Mouse (Mus musculus) limb, embryonic 12.5 days (tissue): Measurements from ENCODE around the gene Cdc45. TPM values are rescaled to one million over a fixed set of nuclear protein-coding genes. Genes with fewer than 3 reads are reported as not detected.
"Not testable (repeated sequence)": the region's sequence is repeated elsewhere in the genome, so short reads cannot be mapped to it uniquely, and the experiment has no call there.

Experiments
- ATAC-seq: fragments of 200-750 bp; cut with Nextera tagmentation; 2 replicates; pipeline ENCODE4 v1.8.0; 2017; ENCODE audit warnings: low read depth, moderate TSS enrichment; ENCODE audit not compliant: insufficient number of reproducible peaks, insufficient read depth, low FRiP score, low TSS enrichment
- H3K27ac ChIP-seq: fragments of 300-500 bp; sonication (generic); 2 replicates; pipeline ENCODE4 v1.5.1; 2016; ENCODE audit warnings: mild to moderate bottlenecking, moderate library complexity
- H3K27me3 ChIP-seq: fragments of 300-500 bp; sonication (generic); 2 replicates; pipeline ENCODE4 v1.6.1; 2016; ENCODE audit warnings: mild to moderate bottlenecking, moderate library complexity
- H3K36me3 ChIP-seq: fragments of 300-500 bp; sonication (generic); 2 replicates; pipeline ENCODE4 v1.6.1; 2016; ENCODE audit warnings: mild to moderate bottlenecking, moderate library complexity
- H3K4me1 ChIP-seq: fragments of 300-500 bp; sonication (generic); replicated peaks from 2 replicates; pipeline ENCODE4 v1.6.1; 2016
- H3K4me2 ChIP-seq: fragments of 300-500 bp; sonication (generic); 2 replicates; pipeline ENCODE4 v1.6.1; 2016; ENCODE audit warnings: mild to moderate bottlenecking, moderate library complexity
- H3K4me3 ChIP-seq: fragments of 300-500 bp; sonication (generic); replicated peaks from 2 replicates; pipeline ENCODE4 v1.5.1; 2016; ENCODE audit warnings: mild to moderate bottlenecking
- H3K9ac ChIP-seq: fragments of 300-500 bp; sonication (generic); replicated peaks from 2 replicates; pipeline ENCODE4 v1.6.1; 2016; ENCODE audit warnings: mild to moderate bottlenecking, moderate library complexity
- H3K9me3 ChIP-seq: fragments of 300-500 bp; sonication (generic); 2 replicates; pipeline ENCODE4 v1.6.1; 2016; ENCODE audit warnings: mild to moderate bottlenecking, moderate library complexity
- WGBS: fragments of 180-500 bp; shearing (Covaris S2); methylation state at CpG from one replicate; pipeline ENCODE4 v1.1.7; 2016; 5-methylcytosine and 5-hydroxymethylcytosine counted together
- polyA plus RNA-seq: library from polyadenylated mRNA; unstranded; fragments of >200 nt; fragmentation: Nextera tagmentation; extraction: Ambion mirVana; gene quantifications from 2 replicates; pipeline ENCODE4 v1.2.1, GENCODE M21; 2016

The Cdc45 gene
- polyA plus RNA-seq: 63.9 and 64.2 TPM in 2 replicates

DNA sequence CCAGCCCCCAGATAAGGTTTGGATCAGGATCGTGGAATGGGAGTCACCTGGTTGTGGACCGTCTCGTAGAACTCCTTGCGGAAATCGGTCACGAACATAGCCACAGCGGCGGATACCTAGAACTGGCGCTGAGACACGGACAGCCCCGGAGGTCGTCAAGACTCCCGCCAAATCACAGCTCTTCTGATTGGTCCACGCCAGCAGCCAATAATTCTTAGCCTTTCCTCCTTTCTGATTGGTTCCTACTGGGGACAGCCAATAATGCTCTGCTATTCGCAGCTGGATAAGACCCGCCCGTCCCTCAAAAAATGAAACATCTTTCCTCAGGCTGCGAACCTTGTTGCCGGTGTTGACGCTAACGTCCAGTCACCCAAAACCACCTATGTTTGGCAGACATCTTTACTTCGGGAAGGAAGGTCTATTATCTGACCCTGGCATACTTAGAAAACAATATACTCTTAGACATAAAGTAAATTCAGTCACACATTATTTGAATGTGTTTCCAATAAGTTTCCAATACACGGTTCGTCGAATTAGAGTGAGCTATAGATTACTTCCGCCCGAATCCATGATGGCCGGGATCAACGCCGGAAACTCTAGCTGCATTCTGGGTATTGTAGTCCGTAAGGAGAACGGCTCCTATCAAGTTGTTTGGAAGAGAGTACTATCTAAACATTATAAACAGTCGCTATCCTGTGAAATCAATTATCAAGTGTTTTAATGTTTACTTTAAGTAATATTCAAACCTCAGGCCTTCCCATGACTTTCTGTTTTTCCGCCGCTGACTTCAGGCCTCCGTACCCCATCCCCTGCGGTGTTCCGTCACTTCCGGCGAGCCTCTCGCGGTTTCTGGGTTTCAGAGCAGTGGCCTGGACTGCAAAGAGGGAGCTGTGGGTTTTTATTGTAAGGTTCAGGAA lies at the start of gene Cdc45, which contains the start of gene Ufd1:
Cdc45 (minus strand) TSS at position 520 of the 917 bp plus-strand sequence.
Ufd1 (plus strand) TSS at position 312 of the 917 bp plus-strand sequence.
- ATAC-seq: peak; percentile 95
- H3K9me3 ChIP-seq: no peaks in the 10 kb centered on the region
- H3K27ac ChIP-seq: peak within 1 kb of the TSS; percentile 82
- H3K4me3 ChIP-seq: peak within 1 kb of the TSS; percentile 78
- H3K9ac ChIP-seq: peak within 1 kb of the TSS; percentile 86
- peak within 1 kb of the TSS; percentile 81 for H3K4me2 ChIP-seq
- H3K36me3 ChIP-seq: peaks cover 52% of the 10 kb centered on the region
- H3K4me1 ChIP-seq: peaks cover 20% of the 10 kb centered on the region
- H3K27me3 ChIP-seq: no peaks in the 10 kb centered on the region
- under 1% methylated on average over 42 of the region's 42 CpGs for WGBS

DNA sequence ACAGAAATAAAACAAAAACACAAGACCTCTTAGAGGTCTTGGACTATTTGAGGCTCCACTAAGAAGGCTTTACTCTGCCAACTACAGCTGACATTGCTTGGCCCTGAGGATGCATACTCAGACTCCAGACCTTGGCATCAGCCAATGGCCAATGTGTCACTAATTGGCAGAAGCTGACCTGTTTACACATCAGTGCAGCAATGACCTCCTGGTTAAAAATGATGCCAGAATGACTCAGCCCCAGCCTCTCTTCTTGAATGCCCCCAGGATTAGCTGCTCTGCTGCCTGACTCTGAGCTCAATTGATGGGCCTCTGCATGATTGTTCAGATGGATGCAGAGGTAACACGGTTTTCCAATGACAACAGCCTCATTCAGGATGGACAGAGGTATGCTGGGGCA lies 48.4 kb upstream of the Cdc45 start:
- Histone ChIP-seq H3K27ac (no peak overlapping the region), H3K4me3 (no peak overlapping the region), H3K9ac (no peak overlapping the region), H3K9me3 (no peaks in the 10 kb centered on the region), H3K36me3 (no peaks in the 10 kb centered on the region), H3K4me2 (no peak overlapping the region), H3K27me3 (no peaks in the 10 kb centered on the region), H3K4me1 (no peaks in the 10 kb centered on the region)
- no peak for ATAC-seq
- 62% methylated on average over 1 of the region's 1 CpGs for WGBS

- no peaks in the 10 kb centered on the region for H3K27me3 ChIP-seq
- no peaks in the 10 kb centered on the region for H3K36me3 ChIP-seq
- H3K9me3 ChIP-seq: no peaks in the 10 kb centered on the region
- no peak overlapping the region for H3K4me2 ChIP-seq
- no peak overlapping the region for H3K9ac ChIP-seq
- no peak overlapping the region for H3K4me3 ChIP-seq
- H3K27ac ChIP-seq: no peak overlapping the region
- no peak for ATAC-seq
- no peaks in the 10 kb centered on the region for H3K4me1 ChIP-seq
Observed at GRCm38 (mm10) chr16:18858551-18858950, 46.8 kb upstream of the Cdc45 start.

GRCm38 (mm10) chr16:18849521-18850190 lies 37.9 kb upstream of the Cdc45 start:
- H3K36me3 ChIP-seq, H3K4me1 ChIP-seq, H3K4me2 ChIP-seq, H3K27ac ChIP-seq, ATAC-seq, H3K9ac ChIP-seq, H3K27me3 ChIP-seq, H3K4me3 ChIP-seq, H3K9me3 ChIP-seq: not testable (repeated sequence)
- WGBS: 90% methylated on average over 16 of the region's 17 CpGs

DNA sequence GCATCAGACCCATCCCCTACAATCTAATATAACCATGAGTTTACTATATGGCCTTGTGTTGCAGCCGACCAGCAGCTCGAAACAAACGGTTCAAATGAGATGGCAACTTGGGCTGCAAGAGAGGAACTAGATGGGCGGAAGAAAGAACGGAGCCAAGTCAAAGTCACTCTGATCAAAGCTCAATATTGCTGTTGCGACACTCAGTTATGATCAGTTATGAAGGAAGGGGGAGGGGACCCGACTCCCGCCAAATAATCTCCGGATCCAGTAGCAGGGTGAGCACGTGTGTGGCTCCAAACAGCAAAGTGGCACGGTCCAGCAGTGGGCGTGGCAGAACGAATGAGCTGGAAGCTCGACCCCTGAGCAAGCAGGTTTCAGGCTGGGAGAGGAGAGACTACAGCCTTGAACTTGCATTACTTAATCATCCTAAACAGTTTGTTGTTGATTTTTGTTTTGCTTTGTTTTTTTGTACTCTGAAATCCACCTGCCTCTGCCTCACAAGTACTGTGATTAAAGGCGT lies 34.6 kb upstream of the Cdc45 start:
- Histone ChIP-seq H3K27ac (no peak overlapping the region), H3K9ac (no peak overlapping the region), H3K4me3 (no peak overlapping the region), H3K36me3 (no peaks in the 10 kb centered on the region), H3K4me2 (no peak overlapping the region), H3K4me1 (no peaks in the 10 kb centered on the region), H3K9me3 (peaks cover 13% of the 10 kb centered on the region; the same call in 1 of the 2 replicates), H3K27me3 (no peaks in the 10 kb centered on the region)
- 82% methylated on average over 15 of the region's 15 CpGs for WGBS
- ATAC-seq: no peak

GRCm38 (mm10) chr16:18838346-18838745 lies 26.6 kb upstream of the Cdc45 start:
- Histone ChIP-seq H3K4me2 (no peak overlapping the region), H3K4me3 (no peak overlapping the region), H3K36me3 (peaks cover 36% of the 10 kb centered on the region), H3K4me1 (peaks cover 5% of the 10 kb centered on the region), H3K9ac (no peak overlapping the region), H3K27ac (no peak overlapping the region), H3K27me3 (no peaks in the 10 kb centered on the region), H3K9me3 (no peaks in the 10 kb centered on the region)
- 93% methylated on average over 4 of the region's 4 CpGs for WGBS
- ATAC-seq: no peak

- Histone ChIP-seq H3K9me3 (no peaks in the 10 kb centered on the region), H3K4me1 (peaks cover 5% of the 10 kb centered on the region), H3K4me2 (peak within 1 kb of the TSS; percentile 72), H3K27ac (peak within 1 kb of the TSS; percentile 76), H3K4me3 (peak within 1 kb of the TSS; percentile 91), H3K9ac (peak within 1 kb of the TSS; percentile 84), H3K36me3 (peaks cover 52% of the 10 kb centered on the region), H3K27me3 (no peaks in the 10 kb centered on the region)
- peak; percentile 97 for ATAC-seq
- 1% methylated on average over 46 of the region's 46 CpGs for WGBS
Observed at GRCm38 (mm10) chr16:18836468-18837208, 24.9 kb upstream of the Cdc45 start, which contains the start of the genes 2510002D24Rik and Gm28539. 2510002D24Rik (plus strand) TSS chr16:18836578. Gm28539 (plus strand) TSS chr16:18836584.

GRCm38 (mm10) chr16:18836073-18836467 lies 24.3 kb upstream of the Cdc45 start:
- ATAC-seq: peak; percentile 54

DNA sequence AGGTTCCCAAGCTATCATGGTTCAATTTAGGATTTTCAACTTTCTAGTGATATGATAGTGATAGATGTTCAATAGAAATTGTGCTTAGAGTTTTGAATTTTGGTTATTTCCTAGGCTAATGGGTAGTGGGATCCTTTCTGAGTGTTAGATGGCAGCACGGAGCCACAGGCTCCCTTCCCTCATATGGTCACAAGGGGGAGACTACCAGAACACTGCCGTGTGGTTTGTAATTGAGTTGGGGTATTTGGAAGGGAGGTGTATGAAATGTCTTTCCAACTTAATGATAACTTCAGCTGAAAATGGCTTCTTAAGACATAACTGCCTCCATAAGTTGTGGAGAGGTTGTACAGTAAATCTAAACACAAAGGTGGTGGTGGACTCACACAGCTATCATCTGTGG lies 21.7 kb upstream of the Cdc45 start:
- Histone ChIP-seq H3K36me3 (peaks cover 73% of the 10 kb centered on the region), H3K4me2 (no peak overlapping the region), H3K4me3 (no peak overlapping the region), H3K9ac (no peak overlapping the region), H3K4me1 (peaks cover 5% of the 10 kb centered on the region), H3K9me3 (no peaks in the 10 kb centered on the region), H3K27me3 (no peaks in the 10 kb centered on the region), H3K27ac (no peak overlapping the region)
- 81% methylated on average over 2 of the region's 2 CpGs for WGBS
- no peak for ATAC-seq

More at GRCm38 (mm10) chr16:18836073-18836467, 24.3 kb upstream of the Cdc45 start:
- Histone ChIP-seq H3K27ac (no peak overlapping the region), H3K4me3 (peak overlapping the region; percentile 91), H3K9ac (no peak overlapping the region), H3K36me3 (peaks cover 58% of the 10 kb centered on the region), H3K4me1 (peaks cover 5% of the 10 kb centered on the region), H3K27me3 (no peaks in the 10 kb centered on the region), H3K4me2 (peak overlapping the region; percentile 72), H3K9me3 (no peaks in the 10 kb centered on the region)
- 18% methylated on average over 3 of the region's 3 CpGs for WGBS

DNA sequence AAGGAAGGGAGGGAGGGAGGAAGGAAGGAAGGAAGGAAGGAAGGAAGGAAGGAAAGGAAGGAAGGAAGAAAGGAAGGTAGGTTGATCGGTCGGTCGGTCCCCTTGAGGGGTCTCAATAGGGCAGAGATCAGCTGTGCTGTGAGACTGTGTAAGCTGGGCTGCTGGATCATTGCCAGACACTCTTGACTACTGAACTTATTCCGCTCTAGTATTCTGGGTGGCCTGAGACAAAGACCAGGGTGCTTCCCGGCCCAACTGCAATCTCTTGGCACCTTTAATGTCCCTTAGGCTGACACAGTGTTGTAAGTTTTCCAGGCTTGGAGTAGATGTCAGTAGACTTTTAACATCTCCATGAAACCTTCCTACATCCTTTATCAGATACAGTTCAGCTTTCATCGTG lies 17.3 kb upstream of the Cdc45 start:
- Histone ChIP-seq H3K4me2 (no peak overlapping the region), H3K27ac (no peak overlapping the region), H3K27me3 (no peaks in the 10 kb centered on the region), H3K4me1 (no peaks in the 10 kb centered on the region), H3K9ac (no peak overlapping the region), H3K9me3 (no peaks in the 10 kb centered on the region), H3K36me3 (peaks cover 99% of the 10 kb centered on the region), H3K4me3 (no peak overlapping the region)
- ATAC-seq: no peak
- 95% methylated on average over 6 of the region's 6 CpGs for WGBS
